Mouse (Mus musculus): ENCODE data around the gene Rnf123. TPM values are rescaled to one million over a fixed set of nuclear protein-coding genes. Genes with fewer than 3 reads are reported as not detected.

Gene Rnf123
- total RNA-seq (2017) = 25.7 and 26.2 TPM in 2 replicates

GRCm38 (mm10) chr9:108082988-108083431 is at the start of gene Rnf123:
Gene Rnf123, minus strand, starts transcription at chr9:108083346.
- peak; percentile 45 for ATAC-seq (replicated peaks; ENCODE audit: low read depth, poor library complexity, severe bottlenecking)

GRCm38 (mm10) chr9:108132373-108132772 is 49.2 kb upstream of the Rnf123 start:
- no peak for ATAC-seq (replicated peaks; ENCODE audit: low read depth, poor library complexity, severe bottlenecking)

GRCm38 (mm10) chr9:108131502-108131901 is 48.4 kb upstream of the Rnf123 start:
- no peak for ATAC-seq (replicated peaks; ENCODE audit: low read depth, poor library complexity, severe bottlenecking)

- ATAC-seq (replicated peaks; ENCODE audit: low read depth, poor library complexity, severe bottlenecking) = no peak
Observed at GRCm38 (mm10) chr9:108129042-108129948, 46.1 kb upstream of the Rnf123 start.

- ATAC-seq (replicated peaks; ENCODE audit: low read depth, poor library complexity, severe bottlenecking) = no peak
Observed at GRCm38 (mm10) chr9:108128248-108128647, 45.1 kb upstream of the Rnf123 start.

- ATAC-seq (replicated peaks; ENCODE audit: low read depth, poor library complexity, severe bottlenecking) = no peak
Observed at GRCm38 (mm10) chr9:108126436-108127180, 43.5 kb upstream of the Rnf123 start.

GRCm38 (mm10) chr9:108125731-108126130 is 42.6 kb upstream of the Rnf123 start:
- no peak for ATAC-seq (replicated peaks; ENCODE audit: low read depth, poor library complexity, severe bottlenecking)

GRCm38 (mm10) chr9:108123916-108124315 is 40.8 kb upstream of the Rnf123 start:
- ATAC-seq (replicated peaks; ENCODE audit: low read depth, poor library complexity, severe bottlenecking) = no peak

- ATAC-seq (replicated peaks; ENCODE audit: low read depth, poor library complexity, severe bottlenecking) = no peak
Observed at GRCm38 (mm10) chr9:108121170-108121969, 38.2 kb upstream of the Rnf123 start.

GRCm38 (mm10) chr9:108120671-108121070 is 37.5 kb upstream of the Rnf123 start:
- ATAC-seq (replicated peaks; ENCODE audit: low read depth, poor library complexity, severe bottlenecking) = peak; percentile 87

- no peak for ATAC-seq (replicated peaks; ENCODE audit: low read depth, poor library complexity, severe bottlenecking)
Observed at GRCm38 (mm10) chr9:108119891-108120411, 36.8 kb upstream of the Rnf123 start.

- ATAC-seq (replicated peaks; ENCODE audit: low read depth, poor library complexity, severe bottlenecking) = no peak
Observed at GRCm38 (mm10) chr9:108117143-108117542, 34.0 kb upstream of the Rnf123 start.

GRCm38 (mm10) chr9:108115290-108116077 is 32.3 kb upstream of the Rnf123 start:
- ATAC-seq (replicated peaks; ENCODE audit: low read depth, poor library complexity, severe bottlenecking) = no peak

GRCm38 (mm10) chr9:108112719-108113340 is 29.7 kb upstream of the Rnf123 start:
- no peak for ATAC-seq (replicated peaks; ENCODE audit: low read depth, poor library complexity, severe bottlenecking)

- ATAC-seq (replicated peaks; ENCODE audit: low read depth, poor library complexity, severe bottlenecking) = no peak
Observed at GRCm38 (mm10) chr9:108111593-108112121, 28.5 kb upstream of the Rnf123 start.

- peak; percentile 25 for ATAC-seq (replicated peaks; ENCODE audit: low read depth, poor library complexity, severe bottlenecking)
Observed at GRCm38 (mm10) chr9:108111101-108111592, 28.0 kb upstream of the Rnf123 start.

- ATAC-seq (replicated peaks; ENCODE audit: low read depth, poor library complexity, severe bottlenecking) = no peak
Observed at GRCm38 (mm10) chr9:108110160-108110559, 27.0 kb upstream of the Rnf123 start.

- ATAC-seq (replicated peaks; ENCODE audit: low read depth, poor library complexity, severe bottlenecking) = no peak
Observed at GRCm38 (mm10) chr9:108107867-108108266, 24.7 kb upstream of the Rnf123 start.
